Mouse (Mus musculus): Measurements from ENCODE around the gene Hipk4.

GRCm38 (mm10) chr7:27493450-27493849 is 29.6 kb upstream of the Hipk4 start:
- TF ChIP-seq CTCF (IDR thresholded peaks at IDR 0.05; ENCODE audit: extremely low read depth, insufficient read depth, insufficient read length, insufficient replicate concordance): no peak
- TF ChIP-seq POLR2A (IDR thresholded peaks at IDR 0.05; ENCODE audit: low read depth, low read length): no peak
